14 mouse cellular contexts compared by ENCODE assay signal in the genomic region with DNA sequence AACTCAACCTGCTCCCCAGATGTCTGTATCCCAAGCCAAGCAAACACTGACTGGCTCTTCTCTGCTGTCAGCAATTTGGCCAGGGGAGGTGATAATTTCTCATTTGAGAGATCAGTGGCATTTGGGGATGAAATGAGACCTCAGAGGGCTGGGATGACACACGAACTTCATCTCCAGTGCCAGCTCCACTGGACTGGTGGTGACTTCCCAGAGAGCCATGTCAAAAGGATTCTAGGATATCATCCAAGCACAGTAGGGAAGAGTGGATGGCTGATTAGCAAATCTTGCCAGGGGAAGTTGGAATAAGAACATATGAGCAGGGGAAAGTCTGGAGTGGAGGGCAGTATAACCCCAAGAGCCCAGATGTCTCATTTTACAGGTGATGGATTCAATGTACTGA.
"Had no signal": no experiment of that assay in that cellular context is flagged by ENCODE, and none has a peak within 500 bp of the region (broad histone marks: within the 10 kb centered on the region; RNA-seq: fewer than 3 reads in every experiment).

No protein-coding gene starts in this region.

- H3K9me3 ChIP-seq: liver, embryonic 13.5 days; neural tube, embryonic 13.5 days had no signal

- H3K4me3 ChIP-seq: liver, embryonic 13.5 days; myocyte; neural tube, embryonic 13.5 days had no signal

- H3K36me3 ChIP-seq: liver, embryonic 13.5 days; neural tube, embryonic 13.5 days had no signal

- H3K27me3 ChIP-seq: liver, embryonic 13.5 days; neural tube, embryonic 13.5 days had no signal

- H3K4me2 ChIP-seq: liver, embryonic 13.5 days; midbrain, embryonic 11.5 days; neural tube, embryonic 13.5 days had no signal

- H3K27ac ChIP-seq: liver, embryonic 13.5 days; neural tube, embryonic 13.5 days had no signal

- DNase-seq: kidney, adult 9 months; kidney, postnatal 14 days; kidney, postnatal 4 days; liver, embryonic 13.5 days; lung, adult 2 months; lung, postnatal 14 days; lung, postnatal 4 days; midbrain, embryonic 14.5 days; retina, postnatal 1 day; thymus, adult 18-20 months; thymus, postnatal 36 days had no signal

- H3K4me1 ChIP-seq: liver, embryonic 13.5 days; neural tube, embryonic 13.5 days had no signal

- H3K9ac ChIP-seq: liver, embryonic 13.5 days; neural tube, embryonic 13.5 days had no signal
